Comparison of ENCODE assay signal across 8 mouse cellular contexts in genomic region chr3:96277428-96277799, GRCm38 (mm10). TPM values are rescaled to one million over a fixed set of nuclear protein-coding genes. Genes with fewer than 3 reads are reported as not detected.
DNase-seq lines count a peak whose midpoint lies in the region; ATAC-seq and TF ChIP-seq lines count a peak whose summit lies in the region.

No protein-coding gene starts in this region.

- peak overlapping the region; percentile 42 for H3K4me3 ChIP-seq in cortical plate, adult 2 months (ENCODE audit: insufficient read depth, low read length)
- peak overlapping the region; percentile 56 for H3K4me3 ChIP-seq in limb, embryonic 15.5 days
- peak overlapping the region; percentile 18 for H3K4me3 ChIP-seq in myocyte
- H3K4me3 ChIP-seq in thymus, adult 2 months (ENCODE audit: control insufficient read depth, insufficient read depth, low read length): peak overlapping the region; percentile 64

- intact Hi-C loops in heart, postnatal 10 days (cut with DNase I): no loop called here

- no peak for TF ChIP-seq CTCF in cortical plate, adult 2 months (IDR thresholded peaks at IDR 0.05; ENCODE audit: extremely low read depth, insufficient read depth, low read length)
- TF ChIP-seq CTCF in thymus, adult 2 months (IDR thresholded peaks at IDR 0.05; ENCODE audit: borderline replicate concordance, control insufficient read depth, extremely low read depth, insufficient read depth, low read length, poor library complexity): no peak

- no peak for ATAC-seq in CD4-positive, CD25-positive, alpha-beta regulatory T cell, adult 4 months
- ATAC-seq in limb, embryonic 15.5 days (ENCODE audit: insufficient number of reproducible peaks, low FRiP score, low TSS enrichment, low read depth): no peak; the same call in 1 of the 2 replicates

- peak; percentile 80 for DNase-seq in CD4-positive, CD25-positive, alpha-beta regulatory T cell, adult 2 months (ENCODE audit: low read depth, low spot score)
- peak; percentile 43 for DNase-seq in 3T3-L1 (ENCODE audit: low read depth, low spot score)
- DNase-seq in heart, postnatal 10 days: peak; percentile 38 to 45
- peak; percentile 85 for DNase-seq in thymus, adult 2 months

- H3K27me3 ChIP-seq in limb, embryonic 15.5 days: peaks cover 4% of the 10 kb centered on the region; the same call in 1 of the 2 replicates
- no peaks in the 10 kb centered on the region for H3K27me3 ChIP-seq in myocyte (ENCODE audit: control insufficient read depth, insufficient read depth, insufficient read length)
- H3K27me3 ChIP-seq in thymus, adult 2 months (ENCODE audit: control insufficient read depth, insufficient read depth, low read length): no peaks in the 10 kb centered on the region

- H3ac ChIP-seq in myocyte (ENCODE audit: control insufficient read depth, insufficient read length): no peak overlapping the region

- no peaks in the 10 kb centered on the region for H3K36me3 ChIP-seq in limb, embryonic 15.5 days
- H3K36me3 ChIP-seq in myocyte (ENCODE audit: control insufficient read depth, insufficient read depth): no peaks in the 10 kb centered on the region
- H3K36me3 ChIP-seq in thymus, adult 2 months (ENCODE audit: control insufficient read depth, insufficient read depth, low read length): no peaks in the 10 kb centered on the region

- 15% methylated on average over 8 of the region's 8 CpGs for WGBS in limb, embryonic 15.5 days
- 18% methylated on average over 8 of the region's 8 CpGs for WGBS in thymus, adult 2 months

- peak overlapping the region; percentile 85 for H3K4me2 ChIP-seq in limb, embryonic 15.5 days
- H3K4me2 ChIP-seq in myocyte (ENCODE audit: low read depth): peak overlapping the region; percentile 79

- H3K79me2 ChIP-seq in myocyte (ENCODE audit: control insufficient read depth, insufficient read depth): no peaks in the 10 kb centered on the region

- no peaks in the 10 kb centered on the region for H3K4me1 ChIP-seq in cortical plate, adult 2 months (ENCODE audit: control insufficient read depth, insufficient read depth, low read length)
- peaks cover 4% of the 10 kb centered on the region; the same call in 1 of the 2 replicates for H3K4me1 ChIP-seq in limb, embryonic 15.5 days
- H3K4me1 ChIP-seq in thymus, adult 2 months (replicated peaks; ENCODE audit: control insufficient read depth, insufficient read depth, low read length): peaks cover 13% of the 10 kb centered on the region

- H3K9me3 ChIP-seq in limb, embryonic 15.5 days: no peaks in the 10 kb centered on the region

- H3K27ac ChIP-seq in cortical plate, adult 2 months (ENCODE audit: insufficient read depth, low read length): no peak overlapping the region
- H3K27ac ChIP-seq in limb, embryonic 15.5 days: peak overlapping the region; percentile 83
- peak overlapping the region; percentile 64 for H3K27ac ChIP-seq in thymus, adult 2 months (ENCODE audit: control insufficient read depth, insufficient read depth, low read length)

- H3K9ac ChIP-seq in limb, embryonic 15.5 days: peak overlapping the region; percentile 53; the same call in 1 of the 2 replicates

- no peak for TF ChIP-seq POLR2A in cortical plate, adult 2 months (IDR thresholded peaks at IDR 0.05; ENCODE audit: extremely low read depth, insufficient read depth, low read length)
- TF ChIP-seq POLR2A in myocyte (IDR thresholded peaks at IDR 0.05; ENCODE audit: insufficient read length, low read depth): no peak
- no peak for TF ChIP-seq POLR2A in thymus, adult 2 months (IDR thresholded peaks at IDR 0.05; ENCODE audit: control insufficient read depth, extremely low read depth, insufficient read depth, low read length, poor library complexity)

TF ChIP-seq in myocyte, 11 proteins besides CTCF, POLR2A, EP300 and RAD21:
- TF ChIP-seq REST (IDR thresholded peaks at IDR 0.05; ENCODE audit: insufficient read depth, insufficient read length): no peak
- no peak for TF ChIP-seq CEBPB (IDR thresholded peaks at IDR 0.05; ENCODE audit: insufficient read depth, poor library complexity, severe bottlenecking)
- TF ChIP-seq USF1 (IDR thresholded peaks at IDR 0.05; ENCODE audit: low read depth): no peak
- no peak for TF ChIP-seq TCF12 (IDR thresholded peaks at IDR 0.05; ENCODE audit: insufficient read depth, poor library complexity, severe bottlenecking)
- no peak for TF ChIP-seq MYOG (IDR thresholded peaks at IDR 0.05; ENCODE audit: control insufficient read depth in 1 of 3, insufficient read depth in 1 of 3, insufficient read length in 2 of 3, low read depth in 2 of 3)
- TF ChIP-seq E2F4 (IDR thresholded peaks at IDR 0.05; ENCODE audit: insufficient read depth): no peak
- TF ChIP-seq MAX (IDR thresholded peaks at IDR 0.05; ENCODE audit: low read depth): no peak
- TF ChIP-seq POLR2AphosphoS2 (IDR thresholded peaks at IDR 0.05; ENCODE audit: insufficient read length, low read depth): no peak
- no peak for TF ChIP-seq MYOD1 (IDR thresholded peaks at IDR 0.05; ENCODE audit: control insufficient read depth in 1 of 3, insufficient read length in 2 of 3, low read depth in 2 of 3)
- no peak for TF ChIP-seq SRF (IDR thresholded peaks at IDR 0.05; ENCODE audit: control insufficient read depth, insufficient read length, low read depth)
- TF ChIP-seq TCF3 (IDR thresholded peaks at IDR 0.05; ENCODE audit: insufficient read length, low read depth): no peak

RNA-seq across cellular contexts. Expression of gene Hist2h2bb, which starts 7.9 kb away (rescaled TPM):
- polyA plus RNA-seq in CD4-positive, CD25-positive, alpha-beta regulatory T cell, adult 4 months (2017; shearing (Covaris generic)): 1 to 10 TPM; 6.3 to 8.4 TPM
- polyA plus RNA-seq in cortical plate, adult 2 months (2012; rRNA removed): 3.7 and 6.7 TPM in 2 replicates
- total RNA-seq in heart, postnatal 10 days (2021): 100 to 1,000 TPM; 376 to 419 TPM
- 5.2 and 10.7 TPM in 2 replicates for polyA plus RNA-seq in limb, embryonic 15.5 days (2015; fragmentation: Nextera tagmentation; extraction: Ambion mirVana)
- polyA plus RNA-seq in myocyte (2012; fragmentation: generic; extraction: Trizol): 3.7 TPM
- 163 and 177 TPM in 2 replicates for polyA plus RNA-seq in thymus, adult 2 months (2012; rRNA removed)

RNA-seq across cellular contexts. Expression of gene Hist2h3b, which starts 9.0 kb away (rescaled TPM):
- 1 to 10 TPM; 7.4 to 9.9 TPM for polyA plus RNA-seq in CD4-positive, CD25-positive, alpha-beta regulatory T cell, adult 4 months (2017; shearing (Covaris generic))
- polyA plus RNA-seq in cortical plate, adult 2 months (2012; rRNA removed): 3.3 and 9.5 TPM in 2 replicates
- 100 to 1,000 TPM; 369 to 427 TPM for total RNA-seq in heart, postnatal 10 days (2021)
- polyA plus RNA-seq in limb, embryonic 15.5 days (2015; fragmentation: Nextera tagmentation; extraction: Ambion mirVana): 37.0 and 53.8 TPM in 2 replicates
- polyA plus RNA-seq in myocyte (2012; fragmentation: generic; extraction: Trizol): 1.1 TPM
- 1,135 and 1,442 TPM in 2 replicates for polyA plus RNA-seq in thymus, adult 2 months (2012; rRNA removed)

RNA-seq across cellular contexts. Expression of gene Hist2h4, which starts 14.3 kb away (rescaled TPM):
- 1 to 10 TPM; 7.0 to 7.1 TPM for polyA plus RNA-seq in CD4-positive, CD25-positive, alpha-beta regulatory T cell, adult 4 months (2017; shearing (Covaris generic))
- 3.1 and 3.6 TPM in 2 replicates for polyA plus RNA-seq in cortical plate, adult 2 months (2012; rRNA removed)
- 10 to 100 TPM; 49.8 to 51.8 TPM for total RNA-seq in heart, postnatal 10 days (2021)
- polyA plus RNA-seq in limb, embryonic 15.5 days (2015; fragmentation: Nextera tagmentation; extraction: Ambion mirVana): 3.9 and 11.4 TPM in 2 replicates
- polyA plus RNA-seq in myocyte (2012; fragmentation: generic; extraction: Trizol): 1.1 TPM
- polyA plus RNA-seq in thymus, adult 2 months (2012; rRNA removed): 87.7 and 101 TPM in 2 replicates

RNA-seq across cellular contexts. Expression of gene Fcgr1, which starts 16.4 kb away (rescaled TPM):
- under 1 TPM in 1 of 2 experiments, not detected in 1; 0.46 TPM for polyA plus RNA-seq in CD4-positive, CD25-positive, alpha-beta regulatory T cell, adult 4 months (2017; shearing (Covaris generic))
- polyA plus RNA-seq in cortical plate, adult 2 months (2012; rRNA removed): 3.6 and 5.1 TPM in 2 replicates
- total RNA-seq in heart, postnatal 10 days (2021): 1 to 10 TPM in 1 of 2 experiments, under 1 TPM in 1; 0.38 to 1.2 TPM
- polyA plus RNA-seq in limb, embryonic 15.5 days (2015; fragmentation: Nextera tagmentation; extraction: Ambion mirVana): 2.6 and 3.5 TPM in 2 replicates
- 0.05 TPM for polyA plus RNA-seq in myocyte (2012; fragmentation: generic; extraction: Trizol)
- polyA plus RNA-seq in thymus, adult 2 months (2012; rRNA removed): 3.8 and 6.8 TPM in 2 replicates

RNA-seq across cellular contexts. Expression of gene Hist2h3c1, which starts 30.9 kb away (rescaled TPM):
- polyA plus RNA-seq in CD4-positive, CD25-positive, alpha-beta regulatory T cell, adult 4 months (2017; shearing (Covaris generic)): not detected
- polyA plus RNA-seq in cortical plate, adult 2 months (2012; rRNA removed): not detected in 2 replicates
- under 1 TPM in 1 of 2 experiments, not detected in 1; 0.22 TPM for total RNA-seq in heart, postnatal 10 days (2021)
- polyA plus RNA-seq in limb, embryonic 15.5 days (2015; fragmentation: Nextera tagmentation; extraction: Ambion mirVana): 0.13 and 0.60 TPM in 2 replicates
- not detected for polyA plus RNA-seq in myocyte (2012; fragmentation: generic; extraction: Trizol)
- not detected in 2 replicates for polyA plus RNA-seq in thymus, adult 2 months (2012; rRNA removed)

Comparison
In these comparisons a context has a peak if more than half of its experiments do, and no peak if none do; other contexts are left out.
1. RNA of gene Hist2h2bb, which starts 7.9 kb away (polyA plus RNA-seq): 163 to 177 TPM in thymus, adult 2 months; 5.2 to 10.7 TPM in limb, embryonic 15.5 days, 6.3 to 8.4 TPM in CD4-positive, CD25-positive, alpha-beta regulatory T cell, adult 4 months, 3.7 to 6.7 TPM in cortical plate, adult 2 months and 3.7 TPM in myocyte (single experiment); every median in the first group is over 10 times any median in the second.
2. RNA of gene Hist2h3b, which starts 9.0 kb away (polyA plus RNA-seq): 1,135 to 1,442 TPM in thymus, adult 2 months; 37.0 to 53.8 TPM in limb, embryonic 15.5 days, 7.4 to 9.9 TPM in CD4-positive, CD25-positive, alpha-beta regulatory T cell, adult 4 months, 3.3 to 9.5 TPM in cortical plate, adult 2 months and 1.1 TPM in myocyte (single experiment); every median in the first group is over 10 times any median in the second.
3. Peak in every context shown above with its lines, with median percentiles within 50 percentile points of each other: DNase-seq and H3K4me3 ChIP-seq.